In genomic region chr7:107594325-107594856, GRCm38 (mm10) we compare ENCODE assay signal across 8 mouse cellular contexts. TPM values are rescaled to one million over a fixed set of nuclear protein-coding genes. Genes with fewer than 3 reads are reported as not detected.
DNase-seq lines count a peak whose midpoint lies in the region; ATAC-seq lines count a peak whose summit lies in the region.

No protein-coding gene starts in this region.

- H3K4me3 ChIP-seq in hindbrain, embryonic 13.5 days, result peak overlapping the region; percentile 58

- peaks cover 9% of the 10 kb centered on the region for H3K27me3 ChIP-seq in hindbrain, embryonic 13.5 days

- no peaks in the 10 kb centered on the region for H3K9me3 ChIP-seq in hindbrain, embryonic 13.5 days

- H3K4me2 ChIP-seq in hindbrain, embryonic 13.5 days, result peak overlapping the region; percentile 89

- peak; percentile 73 for ATAC-seq in activated CD4-positive, CD25-positive, alpha-beta regulatory T cell, adult 4 months
- ATAC-seq in hindbrain, embryonic 13.5 days (ENCODE audit: low FRiP score), result peak; percentile 78

- H3K4me1 ChIP-seq in hindbrain, embryonic 13.5 days (replicated peaks), result peaks cover 13% of the 10 kb centered on the region

- H3K27ac ChIP-seq in hindbrain, embryonic 13.5 days, result no peak overlapping the region

- H3K9ac ChIP-seq in hindbrain, embryonic 13.5 days, result peak overlapping the region; percentile 68

- 4% methylated on average over 16 of the region's 16 CpGs for WGBS in hindbrain, embryonic 13.5 days

- no peaks in the 10 kb centered on the region for H3K36me3 ChIP-seq in hindbrain, embryonic 13.5 days

- DNase-seq in cerebellum, adult 9-11 months, result peak; percentile 33
- peak; percentile 10 to 27 for DNase-seq in frontal cortex, postnatal 10 days (ENCODE audit: low spot score in 2 of 2)
- peak; percentile 14 to 24 for DNase-seq in layer of hippocampus, postnatal 36 days
- peak; percentile 48 for DNase-seq in lung, postnatal 14 days
- peak; percentile 32 for DNase-seq in right cerebral cortex, adult 18-20 months
- DNase-seq in urinary bladder, postnatal 36 days (ENCODE audit: low spot score in 2 of 2), result peak; percentile 41 to 45

RNA-seq across cellular contexts. Expression of gene Ppfibp2, which starts 0.6 kb away (rescaled TPM):
- under 1 TPM; 0.31 to 0.44 TPM for polyA plus RNA-seq in activated CD4-positive, CD25-positive, alpha-beta regulatory T cell, adult 4 months (2017; shearing (Covaris generic))
- 2.1 and 2.4 TPM in 2 replicates for polyA plus RNA-seq in hindbrain, embryonic 13.5 days (2015; fragmentation: Nextera tagmentation; extraction: Ambion mirVana)
- 1 to 10 TPM; 6.7 to 6.8 TPM for total RNA-seq in layer of hippocampus, postnatal 36 days (2021)

RNA-seq across cellular contexts. Expression of gene Olfml1, which starts 27.1 kb away (rescaled TPM):
- not detected for polyA plus RNA-seq in activated CD4-positive, CD25-positive, alpha-beta regulatory T cell, adult 4 months (2017; shearing (Covaris generic))
- polyA plus RNA-seq in hindbrain, embryonic 13.5 days (2015; fragmentation: Nextera tagmentation; extraction: Ambion mirVana), result 4.1 and 4.3 TPM in 2 replicates
- total RNA-seq in layer of hippocampus, postnatal 36 days (2021), result 10 to 100 TPM; 12.5 to 13.2 TPM

RNA-seq across cellular contexts. Expression of gene 5330417H12Rik, which starts 30.6 kb away (rescaled TPM):
- polyA plus RNA-seq in activated CD4-positive, CD25-positive, alpha-beta regulatory T cell, adult 4 months (2017; shearing (Covaris generic)), result not detected
- polyA plus RNA-seq in hindbrain, embryonic 13.5 days (2015; fragmentation: Nextera tagmentation; extraction: Ambion mirVana), result not detected in 2 replicates
- not detected for total RNA-seq in layer of hippocampus, postnatal 36 days (2021)
